Mouse (Mus musculus): ENCODE measurements at regions not wholly inside any gene's neighbourhood (a gene's known extent, or its start where the extent isn't known, plus 50 kb on each side); places are given as distances from the start of the nearest gene placed in this dataset.

GRCm38 (mm10) chr7:47781373-47781772 is 180.2 kb upstream of the Mrgpra3 start:
- TF ChIP-seq CTCF (IDR thresholded peaks at IDR 0.05; ENCODE audit: borderline replicate concordance, control insufficient read depth, extremely low read depth, insufficient read depth, low read length, poor library complexity) (no peak), POLR2A (IDR thresholded peaks at IDR 0.05; ENCODE audit: control insufficient read depth, extremely low read depth, insufficient read depth, low read length, poor library complexity) (no peak)

Measured in thymus, adult 2 months (tissue).